Comparison of ENCODE assay signal across 27 mouse cellular contexts in genomic region chr13:102889989-102890388, GRCm38 (mm10).
DNase-seq lines count a peak whose midpoint lies in the region; ATAC-seq and TF ChIP-seq lines count a peak whose summit lies in the region.
"Had no signal": no experiment of that assay in that cellular context is flagged by ENCODE, and none has a peak within 500 bp of the region (broad histone marks: within the 10 kb centered on the region; RNA-seq: fewer than 3 reads in every experiment).

No protein-coding gene starts in this region.

- no peak for TF ChIP-seq EP300 in stomach, postnatal 0 days (optimal IDR thresholded peaks at IDR 0.05)

- H3K4me1 ChIP-seq in heart, embryonic 15.5 days (replicated peaks): peaks cover 48% of the 10 kb centered on the region
- peaks cover 34% of the 10 kb centered on the region for H3K4me1 ChIP-seq in kidney, embryonic 15.5 days
- peaks cover 9% of the 10 kb centered on the region; the same call in 1 of the 2 replicates for H3K4me1 ChIP-seq in intestine, postnatal 0 days (replicated peaks; ENCODE audit: control insufficient read depth, insufficient read depth, low read length)
- peaks cover 9% of the 10 kb centered on the region; the same call in 1 of the 2 replicates for H3K4me1 ChIP-seq in stomach, postnatal 0 days (replicated peaks; ENCODE audit: control insufficient read depth, insufficient read depth)

- H3K9me3 ChIP-seq in heart, embryonic 15.5 days (replicated peaks): no peaks in the 10 kb centered on the region
- no peaks in the 10 kb centered on the region for H3K9me3 ChIP-seq in kidney, embryonic 15.5 days (replicated peaks)
- no peaks in the 10 kb centered on the region for H3K9me3 ChIP-seq in intestine, postnatal 0 days (ENCODE audit: control insufficient read depth)
- no peaks in the 10 kb centered on the region for H3K9me3 ChIP-seq in stomach, postnatal 0 days (ENCODE audit: control insufficient read depth, low read length)
- H3K9me3 ChIP-seq: forebrain, embryonic 12.5 days; G1E; heart, embryonic 12.5 days; lung, embryonic 15.5 days; neural tube, embryonic 13.5 days; stomach, embryonic 15.5 days had no signal

- no peak for ATAC-seq in heart, embryonic 15.5 days (replicated peaks; ENCODE audit: insufficient number of reproducible peaks, insufficient read depth, low FRiP score, low read depth)
- peak; percentile 55 for ATAC-seq in kidney, embryonic 15.5 days (replicated peaks; ENCODE audit: low FRiP score)
- peak; percentile 76 for ATAC-seq in intestine, postnatal 0 days
- ATAC-seq in stomach, postnatal 0 days (ENCODE audit: low FRiP score, low TSS enrichment): no peak
- ATAC-seq: inflammation-experienced regulatory T-cells, adult 6 months had no signal

- no peak overlapping the region for H3K9ac ChIP-seq in heart, embryonic 15.5 days
- H3K9ac ChIP-seq in kidney, embryonic 15.5 days: no peak overlapping the region
- H3K9ac ChIP-seq in intestine, postnatal 0 days (ENCODE audit: low read depth, low read length): no peak overlapping the region
- H3K9ac ChIP-seq in stomach, postnatal 0 days (ENCODE audit: low read length): no peak overlapping the region
- H3K9ac ChIP-seq: forebrain, embryonic 12.5 days; heart, embryonic 12.5 days; hindbrain, embryonic 14.5 days; liver, embryonic 14.5 days; lung, embryonic 15.5 days; neural tube, embryonic 13.5 days; stomach, embryonic 15.5 days had no signal

- peak overlapping the region; percentile 48; the same call in 1 of the 2 replicates for H3K27ac ChIP-seq in heart, embryonic 15.5 days
- H3K27ac ChIP-seq in kidney, embryonic 15.5 days: peak overlapping the region; percentile 82
- H3K27ac ChIP-seq in intestine, postnatal 0 days (ENCODE audit: low read depth, low read length): 0 out of 2 replicates have a peak overlapping the region, but pooled peaks have one; percentile 5
- 0 out of 2 replicates have a peak overlapping the region, but pooled peaks have one; percentile 35 for H3K27ac ChIP-seq in stomach, postnatal 0 days (replicated peaks)
- H3K27ac ChIP-seq: forebrain, embryonic 12.5 days; hindbrain, embryonic 14.5 days; liver, embryonic 14.5 days; lung, embryonic 15.5 days; neural tube, embryonic 13.5 days had no signal

- TF ChIP-seq CTCF in intestine, postnatal 0 days (IDR thresholded peaks at IDR 0.05; ENCODE audit: low read depth): 0 out of 2 replicates have a peak, but pooled peaks have one; percentile 11
- TF ChIP-seq CTCF in stomach, postnatal 0 days (IDR thresholded peaks at IDR 0.05; ENCODE audit: low read depth): no peak

- H3K4me3 ChIP-seq in heart, embryonic 15.5 days: no peak overlapping the region
- H3K4me3 ChIP-seq in kidney, embryonic 15.5 days (replicated peaks): no peak overlapping the region
- H3K4me3 ChIP-seq in intestine, postnatal 0 days (ENCODE audit: low read depth, low read length): peak overlapping the region; percentile 8; the same call in 1 of the 2 replicates
- H3K4me3 ChIP-seq in stomach, postnatal 0 days (ENCODE audit: low read depth, low read length): no peak overlapping the region
- H3K4me3 ChIP-seq: erythroblast, embryonic 14.5 days; forebrain, embryonic 12.5 days; heart, embryonic 12.5 days; lung, embryonic 15.5 days; myocyte; neural tube, embryonic 13.5 days; stomach, embryonic 15.5 days had no signal

- H3K4me2 ChIP-seq in heart, embryonic 15.5 days: no peak overlapping the region
- peak overlapping the region; percentile 31 for H3K4me2 ChIP-seq in kidney, embryonic 15.5 days
- peak overlapping the region; percentile 47 for H3K4me2 ChIP-seq in intestine, postnatal 0 days (replicated peaks; ENCODE audit: low read depth)
- H3K4me2 ChIP-seq in stomach, postnatal 0 days (replicated peaks; ENCODE audit: low read depth): no peak overlapping the region
- H3K4me2 ChIP-seq: forebrain, embryonic 12.5 days; heart, embryonic 12.5 days; hindbrain, embryonic 14.5 days; lung, embryonic 15.5 days; neural tube, embryonic 13.5 days; stomach, embryonic 15.5 days had no signal

- no peaks in the 10 kb centered on the region for H3K27me3 ChIP-seq in heart, embryonic 15.5 days
- no peaks in the 10 kb centered on the region for H3K27me3 ChIP-seq in kidney, embryonic 15.5 days
- H3K27me3 ChIP-seq in intestine, postnatal 0 days (replicated peaks; ENCODE audit: control insufficient read depth, insufficient read depth, low read length): no peaks in the 10 kb centered on the region
- H3K27me3 ChIP-seq in stomach, postnatal 0 days (ENCODE audit: control insufficient read depth, insufficient read depth, low read length): no peaks in the 10 kb centered on the region
- H3K27me3 ChIP-seq: forebrain, embryonic 12.5 days; heart, embryonic 12.5 days; lung, embryonic 15.5 days; neural tube, embryonic 13.5 days; Patski; stomach, embryonic 15.5 days had no signal

- 82% methylated on average over 10 of the region's 10 CpGs for WGBS in heart, embryonic 15.5 days
- 57% methylated on average over 10 of the region's 10 CpGs for WGBS in kidney, embryonic 15.5 days
- 43% methylated on average over 10 of the region's 10 CpGs for WGBS in intestine, postnatal 0 days
- WGBS in stomach, postnatal 0 days: 54% methylated on average over 10 of the region's 10 CpGs

- no peak for DNase-seq in heart, adult 18-20 months
- no peak for DNase-seq in kidney, postnatal 4 days
- no peak for DNase-seq in stomach, postnatal 0 days (ENCODE audit: low spot score)
- DNase-seq in testis, postnatal 10 days (ENCODE audit: low spot score): no peak
- DNase-seq in layer of hippocampus, adult 18-20 months (ENCODE audit: low spot score in 2 of 2): no peak
- DNase-seq: cerebellum, adult 11 months; cerebellum, adult 9-11 months; heart, postnatal 36 days; lung, postnatal 36 days; midbrain, embryonic 14.5 days; retina, postnatal 1 day; right cerebral cortex, postnatal 4 days had no signal

- no peaks in the 10 kb centered on the region for H3K36me3 ChIP-seq in heart, embryonic 15.5 days
- no peaks in the 10 kb centered on the region for H3K36me3 ChIP-seq in kidney, embryonic 15.5 days
- H3K36me3 ChIP-seq in intestine, postnatal 0 days (ENCODE audit: control insufficient read depth, insufficient read depth): no peaks in the 10 kb centered on the region; the same call in 1 of the 2 replicates
- no peaks in the 10 kb centered on the region for H3K36me3 ChIP-seq in stomach, postnatal 0 days (ENCODE audit: control insufficient read depth, insufficient read depth, low read length)
- H3K36me3 ChIP-seq: forebrain, embryonic 12.5 days; G1E; heart, embryonic 12.5 days; lung, embryonic 15.5 days; neural tube, embryonic 13.5 days; stomach, embryonic 15.5 days had no signal

Comparison
In these comparisons a context has a peak if more than half of its experiments do, and no peak if none do; other contexts are left out.
1. ATAC-seq: peak in kidney, embryonic 15.5 days (single experiment) and intestine, postnatal 0 days (single experiment); none in heart, embryonic 15.5 days (single experiment) and stomach, postnatal 0 days (single experiment).
2. H3K27ac ChIP-seq: peak in every context shown above with its lines; median percentile 82 in kidney, embryonic 15.5 days; 48 in heart, embryonic 15.5 days; 35 in stomach, postnatal 0 days; 5 in intestine, postnatal 0 days.
3. H3K4me2 ChIP-seq: peak in kidney, embryonic 15.5 days (single experiment) and intestine, postnatal 0 days (single experiment); none in heart, embryonic 15.5 days (single experiment) and stomach, postnatal 0 days (single experiment).